Mouse (Mus musculus) hindbrain, embryonic 11.5 days (tissue): ENCODE results near the gene Batf2. TPM values are rescaled to one million over a fixed set of nuclear protein-coding genes. Genes with fewer than 3 reads are reported as not detected.

Experiments used
- ATAC-seq: fragments of 200-750 bp; cut with Nextera tagmentation; 2 replicates; pipeline ENCODE4 v1.8.0; 2017; ENCODE audit warnings: mild to moderate bottlenecking, moderate TSS enrichment, moderate library complexity; ENCODE audit not compliant: low FRiP score
- DNase-seq: peaks from one replicate; pipeline ENCODE4 v3.0.0-alpha.2; 2015; ENCODE audit warnings: low spot score
- H3K27ac ChIP-seq: fragments of 300-500 bp; sonication (generic); 2 replicates; pipeline ENCODE4 v1.5.1; 2014; ENCODE audit warnings: mild to moderate bottlenecking, low read depth, low read length
- H3K27me3 ChIP-seq: fragments of 300-500 bp; sonication (generic); 2 replicates; pipeline ENCODE4 v1.6.1; 2014; ENCODE audit warnings: mild to moderate bottlenecking, low read length, moderate library complexity, mixed read lengths; ENCODE audit not compliant: control insufficient read depth, insufficient read depth
- H3K36me3 ChIP-seq: fragments of 300-500 bp; sonication (generic); 2 replicates; pipeline ENCODE4 v1.6.1; 2014; ENCODE audit warnings: mild to moderate bottlenecking, low read length, moderate library complexity, mixed read lengths; ENCODE audit not compliant: control insufficient read depth, insufficient read depth
- H3K4me1 ChIP-seq: fragments of 300-500 bp; sonication (generic); replicated peaks from 2 replicates; pipeline ENCODE4 v1.6.1; 2014; ENCODE audit warnings: low read length, mixed read lengths; ENCODE audit not compliant: control insufficient read depth, insufficient read depth
- H3K4me2 ChIP-seq: fragments of 300-500 bp; sonication (generic); replicated peaks from 2 replicates; pipeline ENCODE4 v1.6.1; 2014; ENCODE audit warnings: mild to moderate bottlenecking, low read depth, low read length
- H3K4me3 ChIP-seq: fragments of 300-500 bp; sonication (generic); 2 replicates; pipeline ENCODE4 v1.5.1; 2014; ENCODE audit warnings: low read depth, low read length
- H3K9ac ChIP-seq: fragments of 300-500 bp; sonication (generic); 2 replicates; pipeline ENCODE4 v1.6.1; 2014; ENCODE audit warnings: low read depth, low read length
- H3K9me3 ChIP-seq: fragments of 300-500 bp; sonication (generic); 2 replicates; pipeline ENCODE4 v1.6.1; 2016; ENCODE audit warnings: low read length; ENCODE audit not compliant: control insufficient read depth
- WGBS: fragments of 180-500 bp; shearing (Covaris S2); extraction: QIAGEN DNeasy Blood & Tissue Kit; methylation state at CpG from one replicate; pipeline ENCODE4 v1.1.7; 2014; 5-methylcytosine and 5-hydroxymethylcytosine counted together
- polyA plus RNA-seq: library from polyadenylated mRNA; unstranded; fragments of >200 nt; fragmentation: Nextera tagmentation; extraction: Ambion mirVana; gene quantifications from 2 replicates; pipeline ENCODE4 v1.2.1, GENCODE M21; 2014

The Batf2 gene
- polyA plus RNA-seq, 1 experiment from 2014 or later, result 0.32 TPM

GRCm38 (mm10) chr19:6141394-6141749 is 589 bp downstream of the Batf2 start, which contains the start of gene Arl2:
Arl2 (minus strand) TSS chr19:6141548.
- Histone ChIP-seq H3K4me1 (no peaks in the 10 kb centered on the region; the same call in 1 of the 2 replicates), H3K27me3 (no peaks in the 10 kb centered on the region), H3K27ac (peak within 1 kb of the TSS; percentile 96), H3K9ac (peak within 1 kb of the TSS; percentile 76), H3K4me3 (peak within 1 kb of the TSS; percentile 56), H3K4me2 (peak within 1 kb of the TSS; percentile 82), H3K9me3 (no peaks in the 10 kb centered on the region), H3K36me3 (no peaks in the 10 kb centered on the region)
- DNase-seq (peak; percentile 91), ATAC-seq (peak; percentile 82)
- WGBS, result under 1% methylated on average over 15 of the region's 15 CpGs

GRCm38 (mm10) chr19:6144842-6145241 is 4.1 kb downstream of the Batf2 start:
- Histone ChIP-seq H3K4me2 (no peak overlapping the region), H3K27ac (no peak overlapping the region), H3K4me1 (no peaks in the 10 kb centered on the region; the same call in 1 of the 2 replicates), H3K36me3 (no peaks in the 10 kb centered on the region), H3K9ac (no peak overlapping the region), H3K4me3 (no peak overlapping the region), H3K9me3 (no peaks in the 10 kb centered on the region), H3K27me3 (no peaks in the 10 kb centered on the region)
- ATAC-seq, result no peak
- DNase-seq, result no peak
- WGBS, result 81% methylated on average over 5 of the region's 5 CpGs

GRCm38 (mm10) chr19:6155174-6155573 is 14.4 kb downstream of the Batf2 start:
- Histone ChIP-seq H3K36me3 (no peaks in the 10 kb centered on the region), H3K9me3 (no peaks in the 10 kb centered on the region), H3K4me2 (no peak overlapping the region), H3K4me3 (no peak overlapping the region), H3K27me3 (no peaks in the 10 kb centered on the region), H3K27ac (no peak overlapping the region), H3K4me1 (no peaks in the 10 kb centered on the region), H3K9ac (no peak overlapping the region)
- no peak for ATAC-seq
- DNase-seq, result no peak
- 89% methylated on average over 9 of the region's 9 CpGs for WGBS

GRCm38 (mm10) chr19:6156372-6156771 is 15.6 kb downstream of the Batf2 start:
- no peak for ATAC-seq
- no peaks in the 10 kb centered on the region for H3K27me3 ChIP-seq
- WGBS, result 62% methylated on average over 8 of the region's 8 CpGs
- H3K27ac ChIP-seq, result no peak overlapping the region
- no peaks in the 10 kb centered on the region for H3K4me1 ChIP-seq
- DNase-seq, result no peak
- no peak overlapping the region for H3K9ac ChIP-seq
- H3K9me3 ChIP-seq, result no peaks in the 10 kb centered on the region
- H3K4me3 ChIP-seq, result no peak overlapping the region
- no peak overlapping the region for H3K4me2 ChIP-seq
- no peaks in the 10 kb centered on the region for H3K36me3 ChIP-seq

GRCm38 (mm10) chr19:6157220-6157619 is 16.4 kb downstream of the Batf2 start:
- Histone ChIP-seq H3K9ac (no peak overlapping the region), H3K4me1 (no peaks in the 10 kb centered on the region), H3K27ac (no peak overlapping the region), H3K4me3 (no peak overlapping the region), H3K4me2 (no peak overlapping the region), H3K27me3 (no peaks in the 10 kb centered on the region), H3K9me3 (no peaks in the 10 kb centered on the region), H3K36me3 (no peaks in the 10 kb centered on the region)
- ATAC-seq (no peak), DNase-seq (no peak)
- 75% methylated on average over 6 of the region's 6 CpGs for WGBS

- Histone ChIP-seq H3K4me1 (no peaks in the 10 kb centered on the region), H3K9me3 (no peaks in the 10 kb centered on the region), H3K4me2 (no peak overlapping the region), H3K27me3 (no peaks in the 10 kb centered on the region), H3K27ac (no peak overlapping the region), H3K36me3 (no peaks in the 10 kb centered on the region), H3K9ac (no peak overlapping the region), H3K4me3 (no peak overlapping the region)
- WGBS, result 85% methylated on average over 10 of the region's 10 CpGs
- DNase-seq (no peak), ATAC-seq (no peak)
Measured at GRCm38 (mm10) chr19:6163872-6164547, 23.2 kb downstream of the Batf2 start.

- no peaks in the 10 kb centered on the region for H3K9me3 ChIP-seq
- H3K36me3 ChIP-seq, result no peaks in the 10 kb centered on the region
- H3K4me2 ChIP-seq, result no peak overlapping the region
- ATAC-seq (no peak), DNase-seq (no peak)
- no peak overlapping the region for H3K9ac ChIP-seq
- H3K27me3 ChIP-seq, result no peaks in the 10 kb centered on the region
- H3K27ac ChIP-seq, result no peak overlapping the region
- H3K4me3 ChIP-seq, result no peak overlapping the region
- no peaks in the 10 kb centered on the region for H3K4me1 ChIP-seq
- 80% methylated on average over 4 of the region's 4 CpGs for WGBS
Measured at GRCm38 (mm10) chr19:6166750-6167149, 26.0 kb downstream of the Batf2 start.

- no peak for ATAC-seq
- Histone ChIP-seq H3K4me1 (no peaks in the 10 kb centered on the region), H3K27ac (no peak overlapping the region), H3K4me3 (no peak overlapping the region), H3K36me3 (no peaks in the 10 kb centered on the region), H3K4me2 (no peak overlapping the region), H3K9ac (no peak overlapping the region), H3K27me3 (no peaks in the 10 kb centered on the region), H3K9me3 (no peaks in the 10 kb centered on the region)
- DNase-seq, result no peak
- WGBS, result 86% methylated on average over 8 of the region's 8 CpGs
Measured at GRCm38 (mm10) chr19:6171215-6171614, 30.4 kb downstream of the Batf2 start.

GRCm38 (mm10) chr19:6174771-6175170 is 34.0 kb downstream of the Batf2 start:
- Histone ChIP-seq H3K4me1 (no peaks in the 10 kb centered on the region), H3K36me3 (no peaks in the 10 kb centered on the region), H3K27ac (no peak overlapping the region), H3K9ac (no peak overlapping the region), H3K9me3 (no peaks in the 10 kb centered on the region), H3K27me3 (no peaks in the 10 kb centered on the region), H3K4me2 (no peak overlapping the region), H3K4me3 (no peak overlapping the region)
- DNase-seq (no peak), ATAC-seq (no peak)
- WGBS, result 42% methylated on average over 5 of the region's 5 CpGs
